Mouse (Mus musculus): ENCODE data around the gene Ipo9.

Ipo9 gene

GRCm38 (mm10) chr1:135367595-135367994, 62.7 kb downstream of the Ipo9 start:
- no peak for DNase-seq (ENCODE audit: low spot score)

GRCm38 (mm10) chr1:135367005-135367404, 63.3 kb downstream of the Ipo9 start:
- DNase-seq (ENCODE audit: low spot score): no peak

GRCm38 (mm10) chr1:135366380-135366779, 63.9 kb downstream of the Ipo9 start:
- DNase-seq (ENCODE audit: low spot score): no peak

- DNase-seq (ENCODE audit: low spot score): peak; percentile 54
These were observed 66.9 kb downstream of the Ipo9 start for GRCm38 (mm10) chr1:135363446-135363845.

GRCm38 (mm10) chr1:135362115-135362514, 68.2 kb downstream of the Ipo9 start:
- DNase-seq (ENCODE audit: low spot score): no peak

GRCm38 (mm10) chr1:135361491-135361890, 68.8 kb downstream of the Ipo9 start:
- DNase-seq (ENCODE audit: low spot score): no peak

GRCm38 (mm10) chr1:135359071-135359470, 71.2 kb downstream of the Ipo9 start:
- no peak for DNase-seq (ENCODE audit: low spot score)

- no peak for DNase-seq (ENCODE audit: low spot score)
These were observed 78.3 kb downstream of the Ipo9 start for GRCm38 (mm10) chr1:135351953-135352352.

GRCm38 (mm10) chr1:135347498-135348169, 82.7 kb downstream of the Ipo9 start:
- peak; percentile 37 for DNase-seq (ENCODE audit: low spot score)

GRCm38 (mm10) chr1:135346891-135347290, 83.4 kb downstream of the Ipo9 start:
- no peak for DNase-seq (ENCODE audit: low spot score)

GRCm38 (mm10) chr1:135344026-135344425, 86.3 kb downstream of the Ipo9 start:
- no peak for DNase-seq (ENCODE audit: low spot score)

GRCm38 (mm10) chr1:135341947-135342346, 88.4 kb downstream of the Ipo9 start:
- no peak for DNase-seq (ENCODE audit: low spot score)
